Mouse (Mus musculus) E14TG2a.4 (cell line): Measurements from ENCODE around the gene Ip6k3.

Experiments used
- CTCF ChIP-seq: conservative IDR thresholded peaks from 2 replicates; pipeline ENCODE4 v1.5.1; 2014; ENCODE audit warnings: low read length
- NANOG ChIP-seq: IDR thresholded peaks from 2 replicates; pipeline ENCODE4 v1.6.1; 2014; ENCODE audit warnings: borderline replicate concordance, low read length, mixed read lengths
- POU5F1 ChIP-seq: IDR thresholded peaks from 2 replicates; pipeline ENCODE4 v1.6.1; 2014; ENCODE audit warnings: low read length, borderline replicate concordance

DNA sequence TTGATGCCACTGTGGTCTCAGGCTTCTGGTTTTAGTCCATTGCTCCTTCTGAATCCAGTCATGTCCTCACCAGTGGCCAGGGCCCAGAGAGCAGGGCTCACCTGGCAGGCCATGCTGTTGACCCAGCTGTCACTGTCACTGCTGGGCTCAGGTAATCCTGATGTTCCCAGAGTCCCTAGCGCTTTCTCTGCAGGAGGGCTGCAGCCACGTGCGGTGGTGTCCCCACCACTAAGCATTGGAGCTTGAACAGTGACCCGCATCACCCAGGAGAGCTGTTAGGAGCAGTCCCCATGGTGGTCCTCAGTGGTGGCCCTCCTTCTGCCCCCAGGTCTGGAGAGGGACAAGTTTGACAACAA is 48.1 kb downstream of the Ip6k3 start:
- TF ChIP-seq CTCF (no peak), POU5F1 (no peak), NANOG (no peak)
